Mouse (Mus musculus): ENCODE data around the gene Nsfl1c. TPM values are rescaled to one million over a fixed set of nuclear protein-coding genes. Genes with fewer than 3 reads are reported as not detected.
"Not testable (repeated sequence)": the region's sequence is repeated elsewhere in the genome, so short reads cannot be mapped to it uniquely, and the experiment has no call there.

The Nsfl1c gene
- total RNA-seq (2021), result 100 to 1,000 TPM; 146 to 150 TPM

DNA sequence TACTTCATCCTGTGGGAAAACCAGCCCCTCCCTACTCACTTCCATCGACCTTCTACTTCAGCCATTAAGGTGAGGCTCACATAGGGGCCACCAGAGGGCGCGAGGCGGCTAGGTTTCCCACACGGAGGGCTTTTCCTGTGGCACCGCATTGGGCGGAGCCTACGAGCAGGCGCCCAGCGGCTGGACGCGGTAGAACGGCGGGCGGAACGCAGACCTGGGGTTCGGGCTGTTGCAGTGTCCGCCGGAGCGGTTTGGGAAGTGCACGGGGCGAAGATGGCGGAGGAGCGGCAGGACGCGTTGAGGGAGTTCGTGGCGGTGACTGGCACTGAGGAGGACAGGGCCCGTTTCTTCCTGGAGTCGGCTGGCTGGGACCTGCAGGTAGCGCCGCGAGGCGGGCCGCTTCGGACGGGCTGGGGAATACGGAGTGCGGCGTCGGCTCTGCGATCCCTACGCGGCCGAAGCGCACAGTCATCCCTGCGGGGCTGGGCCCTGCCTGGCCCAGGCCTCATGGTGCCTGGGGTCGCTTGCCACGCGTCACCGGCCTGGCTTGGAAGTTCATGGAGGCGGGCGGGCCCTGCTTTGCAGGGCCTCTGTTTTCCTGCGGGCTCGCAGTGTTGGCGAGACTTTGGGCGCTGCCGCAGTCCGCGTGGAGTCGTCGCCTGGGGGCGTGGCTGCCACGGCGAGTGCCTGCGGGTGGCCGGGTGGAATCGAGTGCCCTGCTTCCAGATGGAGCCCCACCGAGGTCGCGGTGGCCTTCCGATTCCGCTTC is at the start of gene Nsfl1c:
Gene Nsfl1c (plus strand): TSS at position 148 of the 769 bp plus-strand sequence.
- DNase-seq (ENCODE audit: extremely low spot score in 1 of 2, low spot score in 2 of 2), result peak; percentile 94 to 97
- intact Hi-C loops (cut with DNase I), result loop anchor here (10.0 kb wide), 1 partner anchor 181 kb away; no protein-coding TSS in a partner anchor

DNA sequence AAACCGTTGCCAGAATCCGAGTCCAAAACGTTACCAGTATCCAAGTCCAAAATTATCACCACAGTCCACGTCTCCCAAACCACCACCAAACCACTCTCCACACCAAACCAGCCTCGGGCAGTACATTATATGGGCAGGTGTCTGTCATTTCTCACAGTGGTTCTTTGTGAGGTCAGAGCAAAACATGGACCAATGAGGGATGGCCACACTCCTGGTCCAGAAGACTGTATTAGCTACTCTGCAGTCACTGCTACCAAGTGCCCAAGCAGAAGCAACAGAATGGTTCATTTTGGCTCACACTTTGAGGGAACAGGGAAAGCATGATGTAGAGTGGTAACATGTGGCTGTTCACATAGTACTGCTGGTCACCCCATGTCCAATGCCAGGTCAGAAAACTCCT is 17.9 kb upstream of the Nsfl1c start, which contains the start of gene 4921509C19Rik:
Gene 4921509C19Rik (minus strand): TSS at position 101 of the 400 bp plus-strand sequence.
- DNase-seq (ENCODE audit: extremely low spot score in 1 of 2, low spot score in 2 of 2); intact Hi-C loops (cut with DNase I): not testable (repeated sequence)

DNA sequence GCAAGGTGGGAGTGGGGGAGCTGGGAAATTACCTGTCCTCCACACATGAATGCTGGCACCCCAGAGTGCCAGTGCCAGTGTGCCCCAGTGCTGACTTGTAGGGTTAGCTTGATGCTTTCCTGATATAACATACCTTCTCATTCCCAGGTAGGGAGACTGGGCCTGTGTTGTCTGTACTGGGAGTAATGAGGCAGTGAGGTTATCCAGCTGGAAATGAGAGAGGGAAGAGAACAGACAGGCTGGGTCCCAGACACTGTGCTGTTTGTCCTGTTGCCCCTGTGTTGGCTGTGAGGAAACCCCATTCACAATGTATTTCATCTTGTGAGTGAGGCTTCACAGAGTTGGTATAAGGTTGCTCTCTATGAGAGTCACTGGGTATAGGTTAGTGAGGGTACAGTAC is 7.5 kb upstream of the Nsfl1c start:
- intact Hi-C loops (cut with DNase I), result no loop called here
- no peak for DNase-seq (ENCODE audit: extremely low spot score in 1 of 2, low spot score in 2 of 2)

DNA sequence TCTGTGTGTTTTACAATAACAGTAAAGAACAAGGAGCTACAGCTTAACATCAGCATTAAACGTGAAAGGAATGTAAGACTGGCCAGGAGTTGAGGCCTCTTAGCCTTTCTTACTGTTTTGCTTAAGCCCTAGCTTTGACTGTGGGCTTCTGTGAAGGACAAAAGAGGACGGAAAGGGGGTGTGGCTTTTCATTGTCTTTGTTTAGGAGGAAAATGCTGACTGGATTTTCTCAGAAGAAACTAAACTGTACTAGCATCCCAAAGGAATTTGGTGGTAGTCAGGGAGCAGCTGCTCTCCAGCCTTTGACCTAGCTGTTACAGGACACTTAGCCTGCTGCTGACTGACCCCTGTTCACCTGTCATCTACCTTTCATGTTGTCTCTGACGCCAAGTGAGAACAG is 4.4 kb downstream of the Nsfl1c start:
- DNase-seq (ENCODE audit: extremely low spot score in 1 of 2, low spot score in 2 of 2), result no peak
- intact Hi-C loops (cut with DNase I), result loop anchor here (5.0 to 10.0 kb wide), 2 partner anchors 49 to 176 kb away; no protein-coding TSS in a partner anchor

DNA sequence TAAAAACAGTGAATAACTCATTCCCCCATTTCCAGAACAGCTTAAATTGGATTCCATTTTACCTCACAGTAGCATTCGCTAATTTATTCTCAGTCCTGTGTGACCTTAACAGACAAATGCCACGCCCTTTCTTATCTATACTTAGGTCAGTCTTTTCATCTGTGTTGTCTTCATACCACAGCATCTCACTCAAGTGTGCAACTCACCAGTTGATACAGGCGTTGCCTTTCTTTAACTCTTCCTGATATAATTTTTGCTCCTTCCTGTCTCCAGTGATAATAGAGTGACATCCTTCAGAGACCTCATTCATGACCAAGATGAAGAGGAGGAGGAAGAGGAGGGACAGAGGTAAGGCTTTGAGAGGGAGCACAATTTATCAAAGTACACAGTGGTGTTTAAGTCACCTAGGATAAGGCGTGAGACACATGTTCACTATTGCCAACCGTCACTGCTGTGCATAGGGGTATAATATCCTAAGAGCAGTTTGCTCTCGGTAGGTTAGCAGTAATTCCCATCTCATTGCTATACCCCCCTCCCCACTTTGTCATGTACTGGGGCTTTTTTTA is 6.5 kb downstream of the Nsfl1c start:
- DNase-seq (ENCODE audit: extremely low spot score in 1 of 2, low spot score in 2 of 2), result no peak
- intact Hi-C loops (cut with DNase I), result loop anchor here (10.0 kb wide), 2 partner anchors 224 to 896 kb away; partner anchors contain the start of gene Apmap

DNA sequence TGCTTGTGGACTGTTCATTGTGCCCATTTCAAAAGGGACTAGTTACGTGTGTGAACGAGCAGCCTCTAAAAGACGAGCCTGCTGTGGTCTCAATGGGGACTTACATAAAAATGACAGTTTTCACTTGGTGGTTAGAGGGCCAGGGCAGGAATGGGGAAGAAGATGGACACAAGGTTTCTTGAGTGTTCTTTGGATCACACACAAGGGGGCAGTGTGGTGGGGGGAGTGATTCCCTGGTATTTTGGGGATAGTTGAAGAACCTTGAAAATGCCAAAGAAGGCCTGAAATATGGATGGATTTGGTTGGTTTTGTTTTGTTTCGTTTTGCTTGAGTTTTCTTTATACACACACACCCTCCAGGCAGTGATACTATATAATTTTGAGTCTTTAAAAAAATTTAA is 10.2 kb downstream of the Nsfl1c start:
- DNase-seq (ENCODE audit: extremely low spot score in 1 of 2, low spot score in 2 of 2), result no peak
- intact Hi-C loops (cut with DNase I), result loop anchor here (10.0 kb wide), 2 partner anchors 221 to 899 kb away; partner anchors contain the start of gene Apmap

DNA sequence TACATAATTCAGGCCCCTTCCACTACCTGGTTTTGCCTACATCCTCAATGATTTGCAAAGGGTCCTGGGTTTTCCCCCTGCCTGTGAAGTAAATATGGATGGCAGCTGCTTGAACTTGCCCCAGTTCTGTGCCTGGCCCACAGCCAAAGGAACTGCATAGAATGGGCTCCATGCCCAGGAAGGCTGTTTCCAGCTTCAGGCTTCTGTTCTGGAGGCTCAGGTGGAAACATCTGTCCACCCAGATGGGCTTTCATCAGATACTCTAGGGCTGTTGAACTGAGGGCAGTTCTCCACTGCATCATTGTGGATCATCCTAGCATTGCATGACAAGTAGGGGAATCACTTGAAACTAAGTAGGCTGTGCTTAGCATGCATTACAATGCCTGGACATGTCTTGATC is 18.2 kb downstream of the Nsfl1c start:
- intact Hi-C loops (cut with DNase I), result loop anchor here (5.0 kb wide), 1 partner anchor 35 kb away; no protein-coding TSS in a partner anchor
- peak; percentile 36 to 83 for DNase-seq (ENCODE audit: extremely low spot score in 1 of 2, low spot score in 2 of 2)

DNA sequence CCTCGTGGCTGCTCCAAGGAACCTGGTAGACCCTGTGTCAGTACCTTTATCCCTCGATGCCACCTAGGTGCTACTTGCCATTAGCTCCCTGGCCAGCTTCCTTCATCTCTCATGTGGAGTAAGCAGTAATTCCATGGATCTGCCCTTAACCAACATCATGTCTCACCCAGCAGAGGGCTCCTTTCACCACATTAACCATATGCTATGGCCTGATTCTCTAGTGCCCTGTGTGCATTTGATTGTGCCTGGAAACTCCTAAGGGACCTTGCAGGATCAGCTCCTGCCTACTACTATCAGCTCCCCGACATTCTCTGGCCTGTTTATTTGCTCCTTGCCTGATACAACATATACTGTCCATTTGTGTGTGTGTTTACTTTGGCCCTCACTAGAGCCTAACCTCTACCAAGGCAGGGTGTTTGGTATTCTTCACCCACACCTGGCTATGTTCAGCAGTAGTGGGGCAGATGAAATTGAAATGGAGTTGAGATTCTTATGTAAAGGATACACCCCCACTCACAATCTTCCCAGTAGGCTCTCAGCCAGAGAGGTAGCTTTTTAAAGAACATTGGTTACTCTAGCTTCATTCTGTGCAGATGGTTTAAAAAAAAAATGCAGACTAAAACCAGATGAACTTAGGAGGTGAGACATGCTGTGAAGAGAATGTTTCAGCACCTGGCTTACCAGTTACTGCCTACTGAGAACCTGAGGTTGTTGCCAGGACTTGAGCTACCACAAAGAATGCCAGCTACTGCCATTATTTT is 19.7 kb downstream of the Nsfl1c start:
- peak in 1 of 2 experiments; percentile 32 for DNase-seq (ENCODE audit: extremely low spot score in 1 of 2, low spot score in 2 of 2)
- intact Hi-C loops (cut with DNase I), result loop anchor here (5.0 kb wide), 1 partner anchor 34 kb away; no protein-coding TSS in a partner anchor

DNA sequence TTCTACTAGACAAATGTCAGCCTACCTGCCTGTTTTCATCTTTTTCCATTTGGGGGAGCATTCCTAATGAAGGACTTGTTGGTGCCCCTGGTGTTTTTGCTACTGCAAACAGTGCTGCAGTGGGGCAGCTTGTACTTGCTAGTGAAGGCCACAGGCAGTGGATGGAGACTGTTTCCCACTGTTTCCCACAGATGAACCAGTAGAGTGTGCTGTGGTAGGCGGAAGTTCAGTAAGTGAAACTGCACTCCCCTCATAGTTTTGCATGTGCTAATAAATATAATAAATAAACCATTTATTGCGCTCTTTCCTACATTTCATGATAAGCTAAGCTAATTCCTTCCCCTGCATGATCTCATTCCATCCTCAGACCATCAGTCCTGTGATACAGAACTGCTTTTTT is 25.0 kb downstream of the Nsfl1c start:
- intact Hi-C loops (cut with DNase I), result no loop called here
- DNase-seq (ENCODE audit: extremely low spot score in 1 of 2, low spot score in 2 of 2), result no peak

DNA sequence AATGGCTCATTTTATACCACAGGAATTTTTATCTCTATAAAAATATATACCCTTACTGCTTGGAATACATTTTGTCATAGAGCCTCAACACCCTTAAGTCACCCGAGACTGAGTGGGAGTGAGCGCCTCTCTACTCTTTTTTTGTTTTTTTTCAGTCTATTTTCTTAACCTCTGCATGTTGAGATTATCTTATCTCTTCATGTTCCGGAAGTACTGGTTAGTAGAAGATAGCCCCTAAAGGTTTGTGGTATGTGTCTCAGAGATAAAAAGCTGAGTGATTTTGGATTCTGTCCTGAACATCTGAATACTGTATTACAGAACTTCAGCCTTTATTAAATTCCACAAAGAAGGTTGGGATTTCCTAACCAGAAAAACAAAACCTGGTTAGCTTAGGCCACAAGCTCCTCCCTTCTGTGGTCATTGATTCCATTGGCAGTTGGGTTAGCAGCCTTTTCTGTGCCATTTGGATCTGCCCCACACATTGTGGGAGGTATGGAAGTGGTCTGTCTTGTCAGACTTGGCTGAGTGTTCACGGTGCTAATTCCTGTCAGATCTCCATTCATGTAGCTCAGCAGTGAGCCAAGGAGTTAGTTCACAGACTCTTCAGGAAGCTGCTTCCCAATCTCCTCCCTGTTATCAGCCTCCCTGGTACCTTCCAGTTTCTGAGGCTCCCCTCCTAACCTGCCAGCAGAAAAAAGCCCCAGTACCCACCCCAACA is 30.5 kb downstream of the Nsfl1c start:
- intact Hi-C loops (cut with DNase I), result no loop called here
- no peak for DNase-seq (ENCODE audit: extremely low spot score in 1 of 2, low spot score in 2 of 2)

DNA sequence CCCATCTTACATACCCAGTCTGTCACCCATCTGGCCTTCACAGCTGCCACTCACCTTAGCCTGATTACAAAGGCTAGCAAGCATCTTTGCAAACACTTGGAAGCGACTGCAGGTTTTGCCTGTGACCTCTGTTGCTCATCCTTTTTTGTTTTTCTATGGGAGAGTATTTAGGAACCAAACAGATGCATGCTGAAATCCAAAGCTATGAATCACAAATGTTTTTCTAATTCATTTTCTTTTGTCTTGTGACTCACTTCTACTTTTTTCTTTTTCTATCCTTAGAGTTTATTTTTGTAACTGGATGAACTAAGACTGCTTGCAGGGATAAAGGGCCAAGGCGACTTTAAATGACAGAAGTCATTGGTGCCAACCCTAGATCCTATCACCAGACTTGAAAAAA is 31.5 kb downstream of the Nsfl1c start:
- intact Hi-C loops (cut with DNase I), result no loop called here
- no peak for DNase-seq (ENCODE audit: extremely low spot score in 1 of 2, low spot score in 2 of 2)

DNA sequence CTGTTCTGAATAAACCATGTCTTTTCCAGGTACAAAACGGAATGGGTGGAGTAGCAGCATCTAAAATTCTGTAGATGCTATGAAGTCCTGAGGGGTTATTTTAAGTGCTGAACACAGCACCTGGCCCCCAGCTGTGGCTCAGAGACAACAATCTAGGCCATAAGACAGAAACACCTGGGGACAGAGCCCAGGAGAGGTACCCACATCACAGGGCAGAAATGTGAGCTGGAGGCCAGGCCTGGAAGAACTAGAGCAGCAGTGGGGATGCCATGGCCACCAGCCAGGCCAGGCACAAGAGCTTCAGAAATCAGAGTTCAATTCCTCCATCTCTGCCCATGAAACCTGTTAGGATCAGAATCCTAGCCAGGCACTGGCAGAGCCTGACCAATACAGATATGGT is 34.1 kb downstream of the Nsfl1c start:
- intact Hi-C loops (cut with DNase I), result no loop called here

DNA sequence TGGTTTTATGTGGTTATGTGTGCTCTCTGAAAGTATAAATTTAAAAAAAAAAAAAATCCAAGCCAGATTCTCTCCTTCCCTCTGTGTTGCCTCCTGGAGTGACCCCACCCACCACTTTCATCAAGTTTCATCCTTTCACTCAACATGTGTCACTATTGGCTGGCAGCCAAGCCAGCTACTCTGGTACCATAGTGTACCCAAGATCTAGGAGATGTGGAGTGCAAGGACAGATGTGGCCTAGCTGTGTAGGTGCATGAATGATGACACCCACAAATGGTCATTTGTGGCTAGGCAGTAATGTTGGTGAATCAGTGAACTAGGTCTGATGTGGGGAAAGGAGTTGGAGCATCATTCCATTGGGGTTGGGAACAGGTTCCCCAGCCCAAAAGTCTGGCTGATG is 35.2 kb downstream of the Nsfl1c start:
- intact Hi-C loops (cut with DNase I), result no loop called here

More for the DNA sequence above, 34.1 kb downstream of the Nsfl1c start:
- no peak for DNase-seq (ENCODE audit: extremely low spot score in 1 of 2, low spot score in 2 of 2)

DNA sequence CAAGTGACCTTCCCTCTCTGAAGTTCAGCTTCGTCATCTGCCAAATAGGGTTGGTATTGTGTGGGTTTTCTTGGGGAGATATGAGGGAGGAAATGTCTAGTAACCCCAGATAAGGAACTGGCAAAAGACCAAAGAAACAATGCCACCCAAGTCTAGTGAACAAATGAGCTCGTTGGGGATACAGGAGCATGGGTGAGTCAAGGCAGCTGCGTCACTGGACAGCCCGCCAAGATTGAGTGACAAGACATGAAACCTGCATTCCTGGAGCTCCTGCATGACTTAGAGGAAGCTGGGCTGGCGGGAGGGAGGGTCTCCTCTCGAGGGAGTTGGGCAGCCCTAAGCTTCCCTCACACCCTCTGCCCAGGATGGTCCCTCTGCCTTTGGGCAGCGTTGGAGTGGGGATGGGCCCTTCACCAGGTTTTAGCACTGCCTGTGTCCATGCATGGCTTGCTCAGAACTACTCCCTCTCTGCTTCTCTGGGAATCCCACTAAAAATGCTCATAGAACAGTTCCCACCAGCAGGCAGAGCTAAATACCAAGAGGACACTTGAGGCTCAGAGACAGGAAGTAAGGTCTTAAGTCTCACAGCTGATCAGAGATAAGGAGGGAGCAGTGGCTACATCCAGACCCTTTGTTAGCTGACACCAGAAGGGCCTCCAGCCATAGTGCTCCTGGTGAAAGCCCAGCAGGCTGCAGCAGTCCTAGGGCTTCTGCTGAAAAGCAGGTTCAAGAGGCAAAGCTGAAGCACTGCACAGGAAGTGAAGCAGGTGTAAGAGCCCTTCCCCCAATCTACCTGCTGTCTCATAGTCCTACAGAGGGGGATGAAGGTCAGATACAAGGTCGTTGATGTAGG is 36.6 kb downstream of the Nsfl1c start:
- DNase-seq (ENCODE audit: extremely low spot score in 1 of 2, low spot score in 2 of 2), result no peak
- intact Hi-C loops (cut with DNase I), result no loop called here

More for the DNA sequence above, 35.2 kb downstream of the Nsfl1c start:
- no peak for DNase-seq (ENCODE audit: extremely low spot score in 1 of 2, low spot score in 2 of 2)

DNA sequence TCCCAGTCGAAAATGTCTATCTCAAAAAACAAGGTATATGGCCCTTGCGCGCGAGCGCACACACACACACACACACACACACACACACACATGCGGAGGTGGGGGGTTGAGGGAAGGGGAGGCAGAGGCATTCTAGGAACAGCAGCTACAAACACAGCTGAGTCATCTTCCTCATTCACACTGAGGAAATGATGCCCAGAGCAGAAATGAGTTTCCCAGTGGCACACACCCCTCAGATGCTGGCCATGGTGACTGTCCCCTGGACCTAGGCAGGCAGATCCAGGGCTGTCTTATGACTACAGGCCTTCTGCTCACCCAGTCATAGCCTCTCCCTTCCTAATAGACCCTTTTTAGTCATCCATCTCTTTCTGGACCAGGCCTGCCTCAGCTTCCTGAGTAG is 39.6 kb downstream of the Nsfl1c start:
- intact Hi-C loops (cut with DNase I), result no loop called here
- no peak for DNase-seq (ENCODE audit: extremely low spot score in 1 of 2, low spot score in 2 of 2)

DNA sequence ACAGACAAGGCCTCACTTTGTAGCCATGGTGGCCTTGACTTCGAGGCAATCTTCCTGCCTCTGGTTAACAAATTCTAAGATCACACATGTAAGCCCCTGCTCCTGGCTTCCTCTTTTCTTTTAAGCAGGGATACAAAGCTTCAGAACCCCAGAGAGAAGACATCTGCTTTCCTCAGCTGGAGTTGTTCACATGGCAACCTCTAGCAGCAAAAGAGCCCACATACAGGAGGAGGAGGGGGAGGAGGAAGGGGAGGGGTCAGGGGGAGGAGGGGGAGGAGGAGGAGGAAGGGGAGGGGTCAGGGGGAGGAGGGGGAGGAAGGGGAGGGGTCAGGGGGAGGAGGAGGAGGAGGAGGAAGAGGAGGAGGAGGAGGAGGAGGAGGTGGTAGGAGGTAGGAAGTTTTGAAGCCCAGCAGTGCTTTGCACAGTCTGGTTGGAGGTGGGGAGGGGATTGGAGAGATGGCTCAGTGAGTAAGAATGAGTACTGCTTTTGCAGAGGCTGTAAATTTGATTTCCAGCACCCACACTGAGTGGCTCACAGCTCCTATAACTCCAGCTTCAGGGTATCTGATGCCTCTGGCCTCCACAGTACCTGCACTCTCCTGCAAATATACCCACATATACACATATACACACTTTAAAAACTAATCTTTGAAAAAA is 42.1 kb downstream of the Nsfl1c start:
- intact Hi-C loops (cut with DNase I), result no loop called here
- DNase-seq (ENCODE audit: extremely low spot score in 1 of 2, low spot score in 2 of 2), result no peak

DNA sequence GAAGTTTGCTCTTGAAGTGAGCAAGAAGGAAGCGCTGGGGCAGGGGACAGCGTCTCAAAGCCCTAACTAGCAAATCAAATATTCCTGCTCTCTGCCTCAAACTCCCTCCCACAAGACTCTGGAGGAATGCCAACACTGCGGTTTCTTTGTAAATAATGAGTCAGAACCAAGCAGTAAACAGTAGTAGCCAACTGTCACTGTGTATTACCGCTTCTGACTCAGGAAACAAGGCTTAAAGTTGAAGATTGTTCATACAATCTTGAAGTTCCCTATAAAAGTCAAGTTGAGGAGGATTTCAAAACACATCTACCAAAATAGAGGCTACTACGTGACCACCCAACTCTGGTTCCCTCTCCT is 42.6 kb downstream of the Nsfl1c start:
- intact Hi-C loops (cut with DNase I), result no loop called here
- DNase-seq (ENCODE audit: extremely low spot score in 1 of 2, low spot score in 2 of 2), result peak; percentile 46 to 79
